Mouse (Mus musculus) kidney, embryonic 16.5 days (tissue): ENCODE data around the gene Zdhhc14. TPM values are rescaled to one million over a fixed set of nuclear protein-coding genes. Genes with fewer than 3 reads are reported as not detected.

ENCODE experiments used
- ATAC-seq: fragments of 200-750 bp; cut with Nextera tagmentation; 2 replicates; pipeline ENCODE4 v1.8.0; 2017; ENCODE audit warnings: moderate TSS enrichment; ENCODE audit not compliant: low FRiP score, low TSS enrichment
- H3K27ac ChIP-seq: fragments of 300-500 bp; sonication (generic); 2 replicates; pipeline ENCODE4 v1.5.1; 2014; ENCODE audit warnings: low read length
- H3K27me3 ChIP-seq: fragments of 300-500 bp; sonication (generic); 2 replicates; pipeline ENCODE4 v1.6.1; 2014; ENCODE audit warnings: low read length, control low read depth, mixed read lengths; ENCODE audit not compliant: insufficient read depth
- H3K36me3 ChIP-seq: fragments of 300-500 bp; sonication (generic); 2 replicates; pipeline ENCODE4 v1.6.1; 2014; ENCODE audit warnings: low read length, control low read depth, mixed read lengths; ENCODE audit not compliant: insufficient read depth
- H3K4me1 ChIP-seq: fragments of 300-500 bp; sonication (generic); 2 replicates; pipeline ENCODE4 v1.6.1; 2014; ENCODE audit warnings: low read length, control low read depth, mixed read lengths; ENCODE audit not compliant: insufficient read depth
- H3K4me2 ChIP-seq: fragments of 300-500 bp; sonication (generic); replicated peaks from 2 replicates; pipeline ENCODE4 v1.6.1; 2014; ENCODE audit warnings: low read depth, low read length
- H3K4me3 ChIP-seq: fragments of 300-500 bp; sonication (generic); 2 replicates; pipeline ENCODE4 v1.5.1; 2014; ENCODE audit warnings: mild to moderate bottlenecking, low read length
- H3K9ac ChIP-seq: fragments of 300-500 bp; sonication (generic); replicated peaks from 2 replicates; pipeline ENCODE4 v1.6.1; 2014; ENCODE audit warnings: low read length
- H3K9me3 ChIP-seq: fragments of 300-500 bp; sonication (generic); 2 replicates; pipeline ENCODE4 v1.6.1; 2016; ENCODE audit warnings: low read length, control low read depth
- WGBS: fragments of 180-500 bp; shearing (Covaris S2); extraction: QIAGEN DNeasy Blood & Tissue Kit; methylation state at CpG from one replicate; pipeline ENCODE4 v1.1.7; 2014; 5-methylcytosine and 5-hydroxymethylcytosine counted together
- polyA plus RNA-seq: library from polyadenylated mRNA; unstranded; fragments of >200 nt; fragmentation: Nextera tagmentation; extraction: Ambion mirVana; gene quantifications from 2 replicates; pipeline ENCODE4 v1.2.1, GENCODE M21; 2015

The Zdhhc14 gene
- polyA plus RNA-seq, 1 experiment from 2014 or later, result 2.5 TPM

DNA sequence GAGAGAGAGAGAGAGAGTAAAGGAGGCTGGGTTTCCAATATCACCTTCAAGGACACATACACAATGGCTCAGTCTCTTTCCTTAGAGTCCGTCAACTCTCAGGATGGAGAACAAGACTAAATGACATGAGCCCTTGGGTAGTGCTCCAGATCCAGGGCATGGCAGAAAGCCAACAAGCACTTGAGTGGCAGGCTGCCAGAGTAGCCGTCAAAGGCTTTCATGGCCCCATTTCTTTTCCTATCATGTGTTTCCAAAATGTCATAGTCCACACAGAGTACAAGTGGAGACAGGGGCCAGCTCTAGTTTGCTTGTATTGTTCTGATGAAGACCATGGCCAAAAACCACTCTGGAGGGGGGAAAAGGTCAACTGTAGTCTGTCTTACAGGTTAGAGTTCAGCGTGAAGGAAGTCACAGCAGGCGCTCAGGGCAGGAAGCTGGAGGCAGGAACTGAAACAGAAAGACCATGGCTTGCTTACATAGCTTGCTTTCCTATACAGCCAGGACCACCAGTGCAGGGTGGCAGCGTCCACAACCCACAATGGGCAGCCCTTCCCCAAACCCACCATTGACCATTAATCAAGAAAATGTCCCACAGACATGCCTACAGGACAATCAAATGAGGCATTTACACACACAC lies 304.9 kb downstream of the Zdhhc14 start:
- 69% methylated on average over 5 of the region's 5 CpGs for WGBS

GRCm38 (mm10) chr17:5798221-5798801 lies 306.0 kb downstream of the Zdhhc14 start:
- no peak overlapping the region for H3K4me3 ChIP-seq
- no peaks in the 10 kb centered on the region for H3K27me3 ChIP-seq
- WGBS, result 46% methylated on average over 13 of the region's 13 CpGs
- H3K9ac ChIP-seq, result no peak overlapping the region
- H3K27ac ChIP-seq, result peak overlapping the region; percentile 46; the same call in 1 of the 2 replicates
- no peaks in the 10 kb centered on the region for H3K9me3 ChIP-seq
- no peak overlapping the region for H3K4me2 ChIP-seq
- H3K36me3 ChIP-seq, result no peaks in the 10 kb centered on the region
- peaks cover 32% of the 10 kb centered on the region for H3K4me1 ChIP-seq
- no peak for ATAC-seq

More for the DNA sequence above, 304.9 kb downstream of the Zdhhc14 start:
- Histone ChIP-seq H3K4me3 (no peak overlapping the region), H3K36me3 (no peaks in the 10 kb centered on the region), H3K27ac (no peak overlapping the region), H3K9me3 (no peaks in the 10 kb centered on the region), H3K27me3 (no peaks in the 10 kb centered on the region), H3K4me2 (no peak overlapping the region), H3K4me1 (peaks cover 32% of the 10 kb centered on the region), H3K9ac (no peak overlapping the region)
- no peak for ATAC-seq

- 73% methylated on average over 5 of the region's 5 CpGs for WGBS
- Histone ChIP-seq H3K27me3 (no peaks in the 10 kb centered on the region), H3K9ac (no peak overlapping the region), H3K4me3 (no peak overlapping the region), H3K27ac (no peak overlapping the region), H3K4me2 (no peak overlapping the region), H3K9me3 (no peaks in the 10 kb centered on the region), H3K4me1 (peaks cover 32% of the 10 kb centered on the region), H3K36me3 (no peaks in the 10 kb centered on the region)
- ATAC-seq, result no peak
These were observed 306.5 kb downstream of the Zdhhc14 start for GRCm38 (mm10) chr17:5798900-5799299.

DNA sequence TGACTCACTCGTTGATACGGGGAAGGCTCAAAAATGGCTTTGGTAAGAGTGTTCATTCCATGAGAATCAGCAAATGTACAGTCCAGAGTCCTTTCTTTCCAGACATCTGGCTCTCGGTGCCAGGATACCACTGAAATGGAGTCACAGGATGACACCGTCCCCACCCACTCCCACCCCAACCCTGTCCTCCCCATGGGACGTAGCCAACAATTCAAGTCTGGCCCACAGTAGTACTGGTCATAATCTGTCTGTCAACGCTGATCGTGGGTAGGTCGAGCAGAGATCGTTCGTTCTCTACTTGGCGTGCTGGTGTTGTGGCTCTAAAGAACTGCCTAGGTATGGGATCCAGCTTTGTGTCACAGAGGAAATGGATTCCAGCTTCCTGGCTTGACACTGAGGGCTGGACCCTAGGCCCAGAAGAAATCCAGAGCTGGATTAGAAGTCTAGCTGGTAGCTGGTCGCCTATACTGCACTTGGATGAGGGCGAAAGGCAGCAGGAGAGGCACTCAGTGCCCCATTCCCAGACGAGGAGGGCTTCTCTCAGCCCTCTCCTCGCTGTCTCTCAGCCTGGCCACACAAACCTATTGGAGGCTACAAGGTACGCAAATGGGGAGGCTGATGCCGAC lies 307.2 kb downstream of the Zdhhc14 start:
- ATAC-seq, result no peak
- 75% methylated on average over 17 of the region's 17 CpGs for WGBS
- H3K9ac ChIP-seq, result no peak overlapping the region; the same call in 1 of the 2 replicates

GRCm38 (mm10) chr17:5800254-5800653 lies 307.9 kb downstream of the Zdhhc14 start:
- ATAC-seq, result no peak
- no peak overlapping the region for H3K9ac ChIP-seq
- H3K27me3 ChIP-seq, result no peaks in the 10 kb centered on the region
- peaks cover 29% of the 10 kb centered on the region for H3K4me1 ChIP-seq
- H3K36me3 ChIP-seq, result no peaks in the 10 kb centered on the region
- no peak overlapping the region for H3K27ac ChIP-seq
- 74% methylated on average over 2 of the region's 2 CpGs for whole genome bisulfite sequencing
- H3K4me3 ChIP-seq, result no peak overlapping the region
- no peaks in the 10 kb centered on the region for H3K9me3 ChIP-seq
- H3K4me2 ChIP-seq, result no peak overlapping the region

More for the DNA sequence above, 307.2 kb downstream of the Zdhhc14 start:
- no peaks in the 10 kb centered on the region for H3K27me3 ChIP-seq
- no peak overlapping the region for H3K4me2 ChIP-seq
- H3K4me3 ChIP-seq, result no peak overlapping the region
- H3K4me1 ChIP-seq, result peaks cover 32% of the 10 kb centered on the region
- H3K9me3 ChIP-seq, result no peaks in the 10 kb centered on the region
- H3K27ac ChIP-seq, result no peak overlapping the region
- H3K36me3 ChIP-seq, result no peaks in the 10 kb centered on the region

DNA sequence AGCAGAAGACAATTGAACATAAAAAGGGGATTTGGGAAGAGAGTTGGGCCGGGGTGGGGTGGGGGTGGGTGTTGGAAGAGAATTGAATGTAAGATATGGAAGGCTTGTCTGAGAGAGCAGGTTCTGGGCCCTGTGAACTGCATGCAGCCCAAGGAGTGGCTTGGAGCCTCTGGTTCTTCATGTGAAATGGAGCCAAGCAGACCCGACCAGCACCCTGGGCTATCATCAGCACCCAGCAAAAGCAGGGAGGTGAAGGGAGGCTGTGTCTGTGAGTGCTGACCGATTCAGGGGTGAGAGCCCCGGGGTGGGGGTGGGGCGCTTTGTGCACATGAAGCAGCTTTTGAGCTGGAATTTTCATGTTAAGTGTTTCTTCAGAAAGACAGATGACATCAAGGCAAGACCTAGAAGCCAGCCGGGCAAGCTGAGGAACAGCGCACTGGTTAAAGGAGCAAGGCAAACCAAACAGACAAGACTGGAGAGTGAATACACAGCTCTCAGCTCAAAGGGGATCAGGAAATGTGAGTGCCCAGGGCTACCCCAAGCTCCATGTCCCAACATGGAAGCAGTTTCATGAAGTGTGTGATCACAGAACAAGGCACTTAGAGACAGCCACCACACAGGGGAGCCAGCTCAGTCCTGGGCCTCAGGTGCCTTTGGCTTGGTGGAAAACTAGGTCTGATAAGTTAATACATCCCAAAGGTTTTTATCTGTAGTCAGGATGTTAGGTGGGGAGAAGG lies 308.6 kb downstream of the Zdhhc14 start:
- H3K27ac ChIP-seq, result no peak overlapping the region
- H3K9me3 ChIP-seq, result no peaks in the 10 kb centered on the region
- H3K27me3 ChIP-seq, result no peaks in the 10 kb centered on the region
- no peak for ATAC-seq
- no peaks in the 10 kb centered on the region for H3K36me3 ChIP-seq
- H3K4me2 ChIP-seq, result no peak overlapping the region
- H3K9ac ChIP-seq, result no peak overlapping the region
- peaks cover 25% of the 10 kb centered on the region for H3K4me1 ChIP-seq
- 83% methylated on average over 7 of the region's 7 CpGs for WGBS
- H3K4me3 ChIP-seq, result no peak overlapping the region

DNA sequence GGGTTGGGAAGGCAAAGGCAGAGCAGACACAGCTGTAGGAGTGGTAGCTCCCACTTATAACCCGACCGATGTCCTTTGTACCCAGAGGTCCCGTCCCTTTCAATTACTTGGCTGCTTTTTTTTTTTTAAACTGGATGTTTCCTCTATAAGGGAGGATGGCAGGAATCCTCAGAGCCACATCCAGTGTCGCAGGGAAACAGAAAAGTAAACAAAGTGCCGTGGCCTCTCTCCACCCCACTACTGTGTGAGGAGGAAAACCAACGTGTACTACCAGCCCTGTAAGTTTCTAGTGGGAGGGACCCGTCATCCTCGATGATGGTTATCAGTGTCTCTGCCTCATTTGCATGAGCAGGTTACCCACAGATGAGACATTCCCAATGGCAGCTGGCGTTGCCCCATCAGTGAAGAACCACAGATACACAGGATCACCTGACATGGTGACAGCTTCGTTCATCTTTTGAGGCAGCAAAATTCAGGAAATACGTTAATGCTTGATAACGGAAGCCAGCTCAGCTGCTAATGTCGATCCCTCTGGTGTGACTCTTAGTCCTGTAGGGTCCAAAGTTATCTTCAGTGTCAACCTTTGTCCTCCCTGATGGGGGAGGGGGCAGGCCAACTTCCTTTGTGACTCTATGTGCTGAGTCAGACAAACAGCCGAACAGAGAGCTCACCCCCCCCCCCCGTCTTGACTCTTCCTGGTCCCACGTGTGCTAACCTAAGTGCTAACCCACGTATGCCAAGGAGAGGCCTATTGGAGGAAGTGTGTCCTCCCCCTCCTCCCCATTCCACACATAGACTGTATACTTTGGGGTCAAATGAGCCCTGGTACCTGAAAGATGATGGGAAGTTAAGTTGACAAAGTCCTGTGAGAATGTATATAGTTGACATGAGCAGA lies 309.7 kb downstream of the Zdhhc14 start:
- no peak overlapping the region for H3K4me3 ChIP-seq
- no peaks in the 10 kb centered on the region for H3K36me3 ChIP-seq
- no peak for ATAC-seq
- 56% methylated on average over 17 of the region's 17 CpGs for WGBS
- H3K27me3 ChIP-seq, result no peaks in the 10 kb centered on the region
- H3K4me2 ChIP-seq, result no peak overlapping the region
- H3K9ac ChIP-seq, result no peak overlapping the region
- peaks cover 20% of the 10 kb centered on the region for H3K4me1 ChIP-seq
- H3K27ac ChIP-seq, result no peak overlapping the region
- H3K9me3 ChIP-seq, result no peaks in the 10 kb centered on the region

GRCm38 (mm10) chr17:5802656-5802955 lies 310.2 kb downstream of the Zdhhc14 start:
- WGBS, result 81% methylated on average over 5 of the region's 5 CpGs
- Histone ChIP-seq H3K4me2 (no peak overlapping the region), H3K4me1 (peaks cover 18% of the 10 kb centered on the region)

More at GRCm38 (mm10) chr17:5802656-5802955, 310.2 kb downstream of the Zdhhc14 start:
- Histone ChIP-seq H3K27me3 (no peaks in the 10 kb centered on the region), H3K9ac (no peak overlapping the region), H3K4me3 (no peak overlapping the region), H3K27ac (no peak overlapping the region), H3K36me3 (no peaks in the 10 kb centered on the region), H3K9me3 (no peaks in the 10 kb centered on the region)
- no peak for ATAC-seq
